Mouse (Mus musculus) gastrocnemius, postnatal 14 days (tissue): ENCODE data around the gene Ash1l. TPM values are rescaled to one million over a fixed set of nuclear protein-coding genes. Genes with fewer than 3 reads are reported as not detected.

Source experiments
- DNase-seq: peaks from one replicate; pipeline ENCODE4 v3.0.0; 2021; ENCODE audit warnings: mixed read lengths
- intact Hi-C: fragments of 180-260 bp; cut with DNase I; formaldehyde crosslinking; loops from one replicate; pipeline ENCODE4 v1.15.1; 2025; ENCODE audit warnings: low total_unique reads
- long read RNA-seq, 2 experiments: library from polyadenylated mRNA; stranded (forward); transcript quantifications; one replicate each; pipeline ENCODE4 v2.0.0; 2021
- total RNA-seq, 2 experiments: library from RNA; stranded (reverse); gene quantifications; 2 replicates each; pipeline ENCODE4 v1.2.3; 2021

Gene Ash1l
- total RNA-seq: 10 to 100 TPM; 24.4 to 24.7 TPM
- long read RNA-seq, experiment 1, partial matches to known transcripts: 0 of 2 reads
- long read RNA-seq, experiment 1, other reads (novel, unspliced or antisense): 2 of 2 reads
- long read RNA-seq, experiment 2: 0 reads

DNA sequence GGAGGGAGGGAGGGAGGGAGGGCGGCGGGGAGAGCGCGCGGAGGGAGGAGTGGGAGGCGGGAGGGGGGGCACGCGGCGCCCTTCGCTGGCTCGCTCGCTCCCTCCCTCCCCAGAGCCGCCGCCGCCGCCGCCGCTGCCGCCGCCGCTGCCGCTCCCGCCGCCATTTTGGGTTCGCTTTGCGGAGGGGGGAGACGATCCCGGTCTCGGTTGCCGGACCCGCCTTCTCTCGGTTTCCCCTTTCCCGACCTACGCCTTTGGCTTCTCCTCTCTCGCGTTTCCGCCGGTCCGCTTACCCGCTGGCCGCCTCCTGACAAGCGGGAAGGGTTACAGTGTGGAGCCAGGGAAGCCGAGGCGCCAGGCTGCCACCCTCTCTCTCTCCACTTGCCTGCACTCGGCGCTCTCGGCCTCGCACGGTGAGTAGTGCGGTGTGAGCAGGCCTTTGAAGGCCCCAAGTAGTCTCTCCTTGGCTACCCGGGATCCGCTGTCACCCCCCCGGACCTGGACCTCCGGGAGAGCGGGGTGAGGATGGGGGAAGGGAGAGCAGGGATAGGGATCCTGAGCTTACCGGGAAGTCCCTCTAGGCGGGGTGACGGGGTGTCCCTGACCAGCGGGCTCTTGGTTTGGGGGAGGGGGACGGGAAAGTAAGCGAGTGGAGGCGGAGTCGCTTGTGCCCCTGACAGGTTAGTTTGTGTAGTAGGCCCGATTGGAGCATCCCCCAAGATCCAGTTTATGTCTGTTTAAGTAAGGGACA is at the start of gene Ash1l, which contains the start of gene Dap3:
TSS of gene Ash1l (plus strand) at position 47 of the 751 bp plus-strand sequence.
TSS of gene Dap3 (minus strand) at position 606 of the 751 bp plus-strand sequence.
- intact Hi-C loops: no loop called here
- peak; percentile 75 for DNase-seq

DNA sequence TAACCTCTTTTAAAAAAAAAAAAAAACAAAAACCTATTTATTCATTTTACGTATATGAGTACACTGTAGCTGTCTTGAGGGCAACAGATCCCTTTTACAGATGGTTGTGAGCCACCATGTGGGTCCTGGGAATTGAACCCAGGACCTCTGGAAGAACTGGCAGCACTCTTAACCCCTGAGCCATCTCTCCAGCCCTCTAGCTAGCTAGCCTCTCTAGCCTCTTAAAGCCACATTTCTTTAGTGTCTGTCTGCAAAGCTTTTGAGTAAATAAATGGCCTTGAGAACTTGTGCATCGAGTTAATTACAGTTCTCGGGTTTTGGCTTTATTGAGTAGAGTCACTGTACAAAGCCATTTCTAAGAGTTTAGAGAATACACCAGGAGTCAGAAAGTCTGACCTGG is 45.6 kb upstream of the Ash1l start:
- intact Hi-C loops: no loop called here
- DNase-seq: no peak

DNA sequence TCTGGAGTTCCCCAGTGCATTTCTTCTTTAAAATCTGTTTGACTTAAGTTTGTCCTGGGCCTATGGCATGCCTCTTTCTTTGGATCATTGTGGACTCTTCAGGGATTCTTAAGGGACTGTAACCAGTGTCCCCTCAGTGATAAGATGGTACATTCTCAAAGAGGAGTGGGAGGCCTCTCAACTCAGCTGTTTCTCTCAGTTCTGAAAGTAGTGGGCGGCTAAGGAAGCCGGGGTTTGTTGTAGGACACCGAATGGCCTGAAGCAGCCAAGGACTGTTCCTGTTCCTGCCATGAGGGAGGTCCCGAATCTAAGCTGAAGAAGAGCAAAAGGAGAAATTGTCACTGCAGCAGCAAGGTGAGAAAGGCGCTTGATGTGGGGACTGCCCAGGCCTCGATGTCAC is 45.2 kb upstream of the Ash1l start:
- no peak for DNase-seq
- intact Hi-C loops: no loop called here

DNA sequence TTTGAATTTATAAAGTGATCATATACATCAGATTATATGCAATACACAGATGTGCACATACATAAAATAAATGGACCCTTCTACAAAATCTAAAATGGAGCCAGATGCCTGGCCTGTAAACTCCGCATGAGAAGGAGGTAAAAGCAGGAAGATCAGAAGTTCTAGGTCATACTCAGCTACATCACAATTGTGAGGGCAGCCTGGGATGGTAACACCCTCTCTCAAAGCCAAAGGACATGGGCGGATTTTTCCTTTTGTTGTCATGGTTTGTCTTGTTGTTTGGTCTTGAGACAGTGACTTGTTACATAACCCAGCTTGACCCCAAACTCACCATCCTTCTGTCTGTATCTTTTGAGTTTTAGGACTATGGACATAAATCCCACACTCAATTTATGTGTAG is 44.7 kb upstream of the Ash1l start:
- intact Hi-C loops: no loop called here
- DNase-seq: no peak

DNA sequence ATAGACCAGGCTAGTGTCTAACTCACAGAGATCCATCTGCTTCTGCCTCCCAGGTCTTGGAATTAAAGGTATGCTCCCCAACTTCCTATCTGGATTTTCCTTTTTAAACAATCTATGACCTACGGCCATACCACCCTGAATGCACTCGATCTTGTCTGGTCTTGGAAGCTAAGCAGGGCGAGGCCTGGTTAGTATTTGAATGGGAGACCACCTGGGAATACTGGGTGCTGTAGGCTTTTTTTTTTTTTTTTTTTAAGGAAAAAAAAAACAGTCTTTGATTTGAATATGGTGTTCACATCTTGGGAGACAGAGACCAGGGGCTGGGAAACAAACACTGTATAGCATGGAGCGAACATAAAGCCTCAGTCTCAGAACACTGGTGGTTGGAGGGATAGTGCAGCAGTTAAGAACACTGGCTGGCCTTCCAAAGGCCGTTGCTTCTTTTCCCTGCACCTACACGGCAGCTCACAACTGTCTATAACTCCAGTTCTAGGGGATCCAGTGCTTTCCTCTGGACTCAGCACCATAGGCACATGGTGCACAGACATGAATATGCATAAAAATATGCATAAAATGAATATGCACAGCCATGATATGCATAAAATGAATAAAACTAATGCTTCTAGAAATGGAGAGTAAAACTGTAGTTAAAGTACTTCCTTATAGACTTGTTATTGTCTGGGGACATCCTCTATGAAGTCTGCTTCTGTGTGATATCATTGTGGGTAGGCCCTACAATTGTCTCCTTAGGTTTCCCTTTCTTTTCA is 43.8 kb upstream of the Ash1l start:
- DNase-seq: no peak
- intact Hi-C loops: no loop called here

DNA sequence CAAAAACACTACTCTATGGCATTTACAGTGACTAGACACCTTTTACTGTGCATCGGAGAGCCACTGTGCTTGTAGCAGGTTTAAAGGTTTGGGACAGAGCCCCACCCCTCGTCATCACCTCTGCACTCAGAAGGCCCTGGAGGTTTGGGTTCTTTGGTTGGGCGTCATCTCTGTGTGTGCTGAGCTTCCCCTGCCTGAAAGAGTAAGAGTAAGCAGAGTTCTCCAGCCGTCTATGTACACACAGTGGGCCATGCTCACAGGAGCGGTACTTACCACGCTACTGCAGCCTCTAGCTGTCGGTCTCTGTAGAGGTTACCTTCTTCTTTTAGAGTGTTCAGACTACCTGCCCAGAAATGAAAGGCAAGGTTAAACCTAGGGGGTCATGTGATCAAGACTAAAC is 37.8 kb upstream of the Ash1l start:
- intact Hi-C loops: no loop called here
- no peak for DNase-seq

DNA sequence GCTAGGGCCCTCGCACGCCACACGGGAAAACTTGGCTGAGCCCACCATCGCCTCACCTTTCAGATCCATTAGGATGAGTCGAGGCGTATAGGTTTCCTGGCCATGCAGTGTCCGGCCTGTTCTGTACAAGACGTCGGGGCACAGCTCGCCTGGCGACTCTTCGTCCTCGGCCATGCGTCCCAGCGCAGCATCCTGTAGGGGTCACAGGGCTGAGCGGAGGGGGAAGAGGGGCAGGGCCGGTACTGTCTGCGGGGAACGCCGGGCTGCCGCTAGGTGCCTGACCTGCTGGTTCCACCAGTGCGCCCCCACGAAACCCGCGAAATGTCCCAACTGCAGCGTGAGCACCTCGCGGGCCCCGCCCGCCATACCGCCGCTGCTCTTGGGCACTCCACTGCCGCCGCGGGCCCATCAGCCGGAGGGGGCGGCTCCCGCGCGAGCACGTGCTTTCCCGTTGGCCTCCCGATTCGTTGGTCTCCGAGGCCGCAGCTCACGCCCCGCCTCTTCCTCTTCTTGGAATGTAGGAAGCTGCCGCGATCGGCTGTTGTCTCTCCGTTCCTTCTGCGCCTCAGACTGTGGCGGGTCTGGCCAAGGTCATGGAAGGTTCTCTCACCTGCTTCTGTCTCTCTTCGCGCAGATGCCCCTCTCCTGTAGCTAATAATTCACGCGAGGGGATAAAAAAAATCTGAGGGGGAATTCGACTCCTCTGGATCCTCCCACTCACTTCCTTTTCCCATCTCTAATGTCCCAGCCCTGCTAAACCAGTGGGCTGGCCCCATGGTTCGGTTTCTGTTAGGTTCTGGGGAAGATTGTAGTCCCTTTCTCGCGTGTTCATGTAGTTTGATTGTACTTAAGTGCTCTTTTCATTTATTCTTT is 36.7 kb upstream of the Ash1l start, which contains the start of gene Msto1:
TSS of gene Msto1 (minus strand) at position 489 of the 873 bp plus-strand sequence.
- DNase-seq: peak; percentile 94
- intact Hi-C loops: no loop called here

DNA sequence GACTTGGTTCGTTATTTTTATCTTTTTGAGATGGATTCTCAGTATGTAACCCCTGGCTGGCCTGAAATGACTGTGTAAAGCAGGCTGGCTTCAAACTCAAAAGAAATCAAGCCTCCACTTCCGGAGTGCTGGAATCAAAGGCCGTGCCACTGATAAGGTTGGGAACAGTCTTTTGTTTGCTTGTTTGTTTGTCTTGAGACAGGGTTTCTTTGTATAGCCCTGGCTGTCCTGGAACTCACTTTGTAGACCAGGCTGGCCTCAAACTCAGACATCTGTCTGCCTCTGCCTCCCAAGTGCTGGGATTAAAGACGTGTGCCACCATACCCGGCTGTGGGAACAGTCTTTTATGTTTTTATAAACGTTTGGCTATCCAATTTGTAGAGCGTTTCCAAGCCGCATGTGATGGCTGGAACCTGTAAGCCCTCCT is 36.0 kb upstream of the Ash1l start:
- intact Hi-C loops: no loop called here
- DNase-seq: no peak

DNA sequence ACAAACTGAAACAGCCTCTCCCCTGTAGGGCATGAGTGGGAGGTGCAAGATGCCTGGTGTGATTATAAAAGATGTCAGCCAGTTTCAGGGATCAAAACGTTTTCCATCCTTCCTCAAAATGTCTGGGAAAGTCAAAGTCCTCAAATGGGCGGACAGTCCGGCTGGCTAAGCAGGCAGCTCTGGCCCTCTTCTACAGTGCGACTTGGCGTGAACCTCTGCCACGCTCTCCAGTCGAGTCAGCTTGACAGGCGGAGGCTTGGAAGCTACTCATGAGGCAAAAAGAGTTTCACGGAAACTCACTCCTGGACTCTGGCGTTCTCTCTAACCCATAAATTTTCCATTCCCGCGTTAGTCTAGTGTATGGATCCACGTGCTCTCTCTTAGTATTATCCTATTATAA is 31.4 kb upstream of the Ash1l start:
- no peak for DNase-seq
- intact Hi-C loops: no loop called here

DNA sequence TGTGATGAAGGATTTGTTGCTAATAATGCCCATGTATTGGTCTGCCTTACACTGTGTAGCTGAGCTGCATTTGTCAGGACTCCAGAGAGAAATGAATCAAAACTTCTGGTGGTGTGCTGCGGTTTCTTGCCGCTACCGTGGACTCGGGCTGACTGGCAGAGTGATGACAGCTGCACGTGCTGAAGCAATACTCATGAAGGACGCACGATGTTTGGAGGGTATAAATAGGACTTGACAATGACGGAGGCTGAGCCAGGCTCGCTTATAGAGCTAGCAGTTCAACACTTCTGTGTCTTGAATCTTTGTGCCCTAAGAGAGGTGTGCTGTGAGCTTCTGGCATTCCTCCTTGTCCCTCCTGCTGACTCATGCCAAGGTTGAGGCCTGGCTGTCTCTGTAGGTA is 29.0 kb upstream of the Ash1l start:
- DNase-seq: no peak

DNA sequence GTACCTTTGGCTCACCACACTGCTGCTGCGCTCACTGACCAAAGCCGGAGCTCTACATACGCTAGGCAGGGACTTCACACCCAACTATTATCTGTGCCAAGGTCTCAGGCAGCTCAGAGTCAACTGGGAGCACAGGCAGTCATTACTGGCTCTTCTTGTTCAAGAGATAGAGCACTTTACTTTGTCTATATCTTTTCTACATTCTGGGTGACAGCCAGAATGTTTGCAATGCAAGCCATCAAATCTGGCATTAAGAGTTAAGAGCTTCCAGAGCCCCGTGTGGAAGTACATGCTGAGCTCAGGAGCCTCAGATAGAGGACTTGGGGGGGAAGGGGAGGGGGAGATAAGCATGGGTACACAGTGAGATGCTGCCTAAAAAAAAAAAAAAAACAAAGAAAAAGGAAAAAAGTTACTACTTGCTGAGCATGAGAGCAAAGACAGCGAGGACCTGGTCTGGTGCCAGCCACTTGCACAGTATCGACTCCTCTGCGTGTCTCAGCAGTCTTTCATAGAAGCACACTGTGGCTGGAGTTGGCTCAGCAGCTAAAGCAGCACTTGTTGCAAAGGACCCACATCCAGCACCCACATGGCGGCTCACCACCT is 26.3 kb upstream of the Ash1l start:
- intact Hi-C loops: no loop called here
- DNase-seq: no peak

More for the DNA sequence above, 29.0 kb upstream of the Ash1l start:
- intact Hi-C loops: no loop called here

DNA sequence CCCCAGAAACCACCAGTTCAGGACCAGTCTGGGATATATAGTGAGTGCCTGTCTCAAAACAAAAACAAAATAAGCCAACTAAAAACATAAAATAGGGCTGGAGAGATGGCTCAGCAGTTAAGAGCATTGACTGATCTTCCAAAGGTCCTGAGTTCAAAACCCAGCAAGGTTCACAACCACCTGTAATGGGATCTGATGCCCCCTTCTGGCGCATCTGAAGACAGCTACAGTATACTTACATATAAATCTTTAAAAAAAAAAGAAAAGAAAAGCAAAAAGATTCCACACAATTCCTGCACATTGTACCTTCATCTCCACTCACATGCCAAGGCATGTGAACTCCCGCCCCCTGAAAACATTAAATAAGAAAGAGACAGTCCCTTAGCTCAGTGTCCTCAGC is 24.8 kb upstream of the Ash1l start:
- DNase-seq: no peak
- intact Hi-C loops: no loop called here

DNA sequence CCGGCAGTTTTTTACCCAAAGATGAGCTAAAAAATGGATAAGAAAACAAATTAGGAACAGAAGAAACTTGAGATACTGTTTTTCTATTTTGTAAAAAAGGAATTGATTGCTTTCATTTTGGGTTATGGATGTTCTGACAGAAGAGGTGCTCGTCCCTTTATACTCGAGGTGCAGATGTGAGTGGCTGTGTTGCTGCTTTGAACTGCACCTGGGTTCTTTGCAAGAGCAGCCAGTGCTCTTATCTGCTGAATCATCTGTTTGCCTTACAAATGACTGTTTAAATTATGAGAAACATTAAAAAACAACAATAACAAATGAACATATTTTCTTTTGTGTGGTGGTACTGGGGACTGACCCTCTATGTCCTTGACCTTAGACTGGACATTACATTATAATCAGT is 20.9 kb upstream of the Ash1l start:
- DNase-seq: no peak
- intact Hi-C loops: no loop called here

DNA sequence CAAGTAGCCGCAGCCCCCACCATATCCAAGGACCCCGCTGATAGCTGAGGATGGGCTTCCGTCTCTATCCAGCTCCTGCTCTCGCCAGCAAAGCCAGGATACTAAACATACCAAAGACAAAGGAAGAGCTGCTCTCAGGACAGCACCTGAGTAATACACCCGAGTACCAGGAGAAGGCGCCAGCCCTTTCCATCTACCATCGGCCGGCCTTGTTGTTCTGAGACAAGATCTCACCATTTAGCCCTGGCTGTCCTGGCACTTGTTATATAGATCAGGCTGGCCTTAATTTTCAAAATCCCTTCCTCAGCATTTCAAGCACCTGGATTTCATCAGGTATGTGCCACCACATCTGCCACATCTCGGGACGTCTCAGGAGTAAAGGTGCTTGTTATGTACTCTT is 11.4 kb upstream of the Ash1l start:
- intact Hi-C loops: no loop called here
- DNase-seq: no peak

DNA sequence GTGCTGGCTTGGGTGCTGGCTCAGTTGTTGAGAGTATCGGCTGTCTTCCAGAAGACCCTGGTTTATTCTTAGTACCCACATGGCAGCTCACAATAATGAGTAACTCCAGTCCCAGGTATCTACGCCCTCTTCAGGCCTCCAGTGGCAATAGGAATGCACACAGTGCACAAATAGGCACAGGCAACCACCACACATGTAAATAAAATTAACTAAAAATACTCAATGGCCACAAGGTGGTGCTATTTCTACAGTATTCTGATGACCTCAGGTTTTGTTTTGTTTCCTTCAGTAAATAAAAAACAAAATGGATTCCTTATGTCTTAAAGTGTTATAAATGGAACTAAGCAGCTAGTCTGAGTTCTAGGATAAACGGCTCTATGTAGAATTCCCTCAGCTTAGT is 10.7 kb upstream of the Ash1l start:
- intact Hi-C loops: loop anchor here (5.0 kb wide), 1 partner anchor 88 kb away; no protein-coding TSS in a partner anchor
- no peak for DNase-seq

DNA sequence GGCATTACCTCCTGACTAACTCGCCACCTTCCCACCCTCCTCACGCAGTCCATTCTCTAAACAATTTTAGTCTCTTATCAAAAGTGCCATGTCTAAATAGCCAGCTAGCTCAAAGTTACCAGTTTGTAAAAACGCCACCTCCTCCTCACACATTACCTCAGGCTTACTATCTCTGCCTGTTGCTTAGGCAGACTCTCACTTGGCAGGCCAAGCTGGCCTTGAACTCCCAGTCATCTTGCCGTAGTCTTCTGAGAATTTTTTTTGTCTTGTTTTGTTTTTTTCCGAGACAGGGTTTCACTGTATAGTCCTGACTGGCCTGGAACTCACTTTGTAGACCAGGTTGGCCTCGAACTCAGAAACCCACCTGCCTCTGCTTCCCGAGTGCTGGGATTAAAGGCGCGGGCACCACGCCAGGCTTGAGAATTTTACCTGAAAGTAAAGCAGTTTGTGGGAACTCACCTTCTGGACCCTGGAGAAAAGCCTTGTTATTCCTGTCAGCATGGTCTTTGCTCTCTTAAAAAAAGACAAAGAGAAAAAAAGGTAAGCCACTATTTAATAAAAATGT is 8.0 kb upstream of the Ash1l start:
- intact Hi-C loops: loop anchor here (5.0 kb wide), 1 partner anchor 85 kb away; no protein-coding TSS in a partner anchor
- no peak for DNase-seq

DNA sequence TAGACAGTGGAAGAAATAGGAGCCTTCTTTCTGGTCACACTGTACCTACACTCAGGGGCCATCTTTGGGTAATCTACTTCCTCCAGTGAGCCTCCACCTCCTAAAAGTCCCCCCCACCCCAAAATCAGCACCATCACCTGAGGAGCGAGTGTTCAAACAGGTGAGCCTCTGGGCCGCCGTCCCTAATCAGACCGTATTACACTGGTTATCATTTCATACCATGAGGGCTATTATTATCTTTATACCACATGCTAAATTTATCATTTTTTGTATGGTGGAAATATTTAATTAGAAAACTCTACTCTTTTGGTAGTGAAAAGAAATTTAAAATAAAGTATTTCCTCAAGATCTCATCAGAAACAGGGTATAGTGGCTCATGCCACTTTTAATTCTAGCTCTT is 6.3 kb upstream of the Ash1l start:
- intact Hi-C loops: loop anchor here (5.0 kb wide), 1 partner anchor 83 kb away; no protein-coding TSS in a partner anchor

DNA sequence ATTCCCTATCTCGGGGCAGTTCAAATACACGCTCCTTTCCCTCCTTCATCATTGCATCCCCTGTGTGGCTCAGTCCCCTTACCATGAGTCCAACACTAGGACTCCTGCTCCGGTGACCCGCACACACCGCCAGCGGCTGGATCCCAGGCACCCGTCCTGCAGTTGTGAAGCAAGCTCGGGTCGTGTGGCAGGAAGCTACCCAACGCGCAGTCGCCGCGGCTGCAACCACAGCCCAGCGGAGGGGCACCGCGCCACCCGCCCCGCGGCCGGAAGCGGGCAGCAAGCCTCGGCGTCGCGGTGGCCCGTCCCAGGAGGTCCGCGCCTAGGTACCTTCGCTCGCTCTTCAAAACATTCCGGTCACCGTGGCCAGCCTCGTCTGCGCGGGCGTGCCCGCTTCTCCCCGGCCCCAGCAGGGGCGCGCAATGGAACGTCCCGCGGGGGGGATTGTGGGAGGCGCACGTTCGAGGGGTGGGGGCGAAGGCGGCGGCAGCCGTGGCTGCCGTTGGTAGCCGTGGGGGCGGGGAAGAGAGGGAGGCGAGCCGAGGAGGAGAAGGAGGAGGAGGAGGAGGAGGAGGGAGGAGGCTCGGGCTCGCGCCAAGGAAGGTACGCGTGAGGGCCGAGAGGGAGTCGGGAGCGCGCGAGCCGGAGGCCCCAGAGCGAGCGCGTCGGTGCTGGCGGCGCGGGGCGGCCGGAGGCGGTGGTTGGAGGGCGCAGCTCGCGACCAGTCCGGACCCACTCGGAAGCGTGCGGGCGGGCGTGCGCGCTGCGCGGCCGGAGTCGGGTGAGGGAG is 441 bp upstream of the Ash1l start:
- DNase-seq: peak; percentile 96
- intact Hi-C loops: no loop called here

More for the DNA sequence above, 6.3 kb upstream of the Ash1l start:
- no peak for DNase-seq
